Mouse (Mus musculus) MEL (cell line): ENCODE results near the gene Zfp644. TPM values are rescaled to one million over a fixed set of nuclear protein-coding genes. Genes with fewer than 3 reads are reported as not detected.

ENCODE experiments used
- DNase-seq: peaks from one replicate; pipeline ENCODE4 v3.0.0; 2011; ENCODE audit warnings: low read depth, low spot score
- H3K27ac ChIP-seq: 2 replicates; pipeline ENCODE4 v1.5.1; 2012; ENCODE audit warnings: low read depth, mild to moderate bottlenecking, control low read depth, low read length, moderate library complexity; ENCODE audit not compliant: control insufficient read depth
- H3K27me3 ChIP-seq, 2 experiments: fragments of 150-350 bp in 1 of 2; sonication (generic) in 1 of 2; 2 replicates each; pipeline ENCODE4 v1.6.1; 2012; ENCODE audit warnings: low read length in 2 of 2, mild to moderate bottlenecking in 2 of 2, improper control_type of control experiment in 1 of 2, moderate library complexity in 1 of 2; ENCODE audit not compliant: insufficient read depth in 2 of 2, control insufficient read depth in 1 of 2
- H3K36me3 ChIP-seq, 2 experiments: 2 replicates each; pipeline ENCODE4 v1.6.1; 2012 to 2014; ENCODE audit warnings: low read length in 2 of 2, improper control_type of control experiment in 1 of 2, inconsistent platforms in 1 of 2, mild to moderate bottlenecking in 1 of 2; ENCODE audit not compliant: insufficient read depth in 2 of 2, control insufficient read depth in 1 of 2
- H3K4me1 ChIP-seq, 2 experiments: fragments of 150-350 bp in 1 of 2; sonication (generic) in 1 of 2; 2 replicates each; pipeline ENCODE4 v1.6.1; 2012; ENCODE audit warnings: low read length in 2 of 2, improper control_type of control experiment in 1 of 2, mild to moderate bottlenecking in 1 of 2; ENCODE audit not compliant: insufficient read depth in 2 of 2, control insufficient read depth in 1 of 2
- H3K4me3 ChIP-seq, 2 experiments: fragments of 150-350 bp in 1 of 2; sonication (generic) in 1 of 2; 2 replicates each; pipeline ENCODE4 v1.5.1; 2012; ENCODE audit warnings: low read depth in 2 of 2, low read length in 2 of 2, mild to moderate bottlenecking in 2 of 2, moderate library complexity in 2 of 2, control low read depth in 1 of 2, improper control_type of control experiment in 1 of 2; ENCODE audit not compliant: control insufficient read depth in 1 of 2, insufficient read depth in 1 of 2
- H3K79me2 ChIP-seq: 2 replicates; pipeline ENCODE4 v1.6.1; 2012; ENCODE audit warnings: mild to moderate bottlenecking, low read length, moderate library complexity; ENCODE audit not compliant: control insufficient read depth, poor library complexity, insufficient read depth
- H3K9ac ChIP-seq: 2 replicates; pipeline ENCODE4 v1.6.1; 2012; ENCODE audit warnings: low read depth, mild to moderate bottlenecking, control low read depth, low read length, moderate library complexity; ENCODE audit not compliant: control insufficient read depth, poor library complexity, severe bottlenecking
- H3K9me3 ChIP-seq: fragments of 150-350 bp; sonication (generic); replicated peaks from 2 replicates; pipeline ENCODE4 v1.6.1; 2012; ENCODE audit warnings: mild to moderate bottlenecking, low read length, improper control_type of control experiment, moderate library complexity; ENCODE audit not compliant: insufficient read depth
- BHLHE40 ChIP-seq: IDR thresholded peaks from 2 replicates; pipeline ENCODE4 v1.6.1; 2012; ENCODE audit warnings: low read depth, mild to moderate bottlenecking, inconsistent platforms, low read length, improper control_type of control experiment, borderline replicate concordance
- CHD1 ChIP-seq: IDR thresholded peaks from 2 replicates; pipeline ENCODE4 v1.6.1; 2012; ENCODE audit warnings: low read depth, mild to moderate bottlenecking, inconsistent platforms, low read length, improper control_type of control experiment
- CTCF ChIP-seq, 3 experiments: IDR thresholded peaks in 2 of 3; conservative IDR thresholded peaks in 1 of 3; 2 replicates each; pipeline ENCODE4 v1.5.1; 2011 to 2012; ENCODE audit warnings: low read length in 3 of 3, low read depth in 2 of 3, mild to moderate bottlenecking in 2 of 3, improper control_type of control experiment in 1 of 3, inconsistent platforms in 1 of 3, mixed read lengths in 1 of 3, moderate library complexity in 1 of 3; ENCODE audit not compliant: control insufficient read depth in 1 of 3, insufficient read depth in 1 of 3, poor library complexity in 1 of 3, severe bottlenecking in 1 of 3
- E2F4 ChIP-seq: IDR thresholded peaks from 2 replicates; pipeline ENCODE4 v1.6.1; 2011; ENCODE audit warnings: low read depth, low read length, improper control_type of control experiment, borderline replicate concordance
- ELF1 ChIP-seq: IDR thresholded peaks from 2 replicates; pipeline ENCODE4 v1.6.1; 2014; ENCODE audit warnings: low read depth, mild to moderate bottlenecking, inconsistent platforms, low read length, improper control_type of control experiment, moderate library complexity
- EP300 ChIP-seq, 2 experiments: IDR thresholded peaks; 2 replicates each; pipeline ENCODE4 v1.6.1; 2011; ENCODE audit warnings: improper control_type of control experiment in 2 of 2, low read length in 2 of 2, low read depth in 1 of 2, mild to moderate bottlenecking in 1 of 2
- ETS1 ChIP-seq: IDR thresholded peaks from 2 replicates; pipeline ENCODE4 v1.6.1; 2012; ENCODE audit warnings: low read depth, mild to moderate bottlenecking, inconsistent platforms, low read length, improper control_type of control experiment, moderate library complexity
- HCFC1 ChIP-seq: IDR thresholded peaks from 2 replicates; pipeline ENCODE4 v1.6.1; 2012; ENCODE audit warnings: low read depth, mild to moderate bottlenecking, inconsistent platforms, low read length, improper control_type of control experiment, moderate library complexity
- JUND ChIP-seq: IDR thresholded peaks from 2 replicates; pipeline ENCODE4 v1.6.1; 2011; ENCODE audit warnings: low read depth, mild to moderate bottlenecking, improper control_type of control experiment, low read length
- KAT2A ChIP-seq: conservative IDR thresholded peaks from 2 replicates; pipeline ENCODE4 v1.6.1; 2012; ENCODE audit warnings: low read depth, low read length, improper control_type of control experiment, inconsistent platforms
- MAZ ChIP-seq: IDR thresholded peaks from 2 replicates; pipeline ENCODE4 v1.6.1; 2012; ENCODE audit warnings: low read depth, mild to moderate bottlenecking, inconsistent platforms, low read length, improper control_type of control experiment
- MYB ChIP-seq: IDR thresholded peaks from 2 replicates; pipeline ENCODE4 v1.6.1; 2011; ENCODE audit warnings: mild to moderate bottlenecking, low read depth, low read length, improper control_type of control experiment
- MYC ChIP-seq: IDR thresholded peaks from 2 replicates; pipeline ENCODE4 v1.6.1; 2011; ENCODE audit warnings: low read depth, mild to moderate bottlenecking, low read length, improper control_type of control experiment, moderate library complexity
- NELFE ChIP-seq: IDR thresholded peaks from 2 replicates; pipeline ENCODE4 v1.6.1; 2011; ENCODE audit warnings: low read depth, low read length, improper control_type of control experiment
- POLR2AphosphoS2 ChIP-seq: IDR thresholded peaks from 2 replicates; pipeline ENCODE4 v1.6.1; 2011; ENCODE audit warnings: low read length, improper control_type of control experiment
- POLR2AphosphoS5 ChIP-seq: IDR thresholded peaks from 2 replicates; pipeline ENCODE4 v1.6.1; 2012; ENCODE audit warnings: low read depth, borderline replicate concordance, mild to moderate bottlenecking, inconsistent platforms, low read length, moderate library complexity, mixed read lengths
- RAD21 ChIP-seq: IDR thresholded peaks from 2 replicates; pipeline ENCODE4 v1.6.1; 2011; ENCODE audit warnings: mild to moderate bottlenecking, low read depth, low read length, improper control_type of control experiment
- SIN3A ChIP-seq: IDR thresholded peaks from 2 replicates; pipeline ENCODE4 v1.6.1; 2012; ENCODE audit warnings: low read length, improper control_type of control experiment, inconsistent platforms
- SMC3 ChIP-seq: IDR thresholded peaks from 2 replicates; pipeline ENCODE4 v1.6.1; 2011; ENCODE audit warnings: low read depth, low read length, improper control_type of control experiment
- TAL1 ChIP-seq: IDR thresholded peaks from 2 replicates; pipeline ENCODE4 v1.6.1; 2012; ENCODE audit warnings: mild to moderate bottlenecking, inconsistent platforms, low read length, moderate library complexity, mixed read lengths
- TCF12 ChIP-seq: IDR thresholded peaks from 2 replicates; pipeline ENCODE4 v1.6.1; 2014; ENCODE audit warnings: low read depth, mild to moderate bottlenecking, inconsistent platforms, low read length, improper control_type of control experiment, moderate library complexity
- UBTF ChIP-seq: IDR thresholded peaks from 2 replicates; pipeline ENCODE4 v1.6.1; 2012; ENCODE audit warnings: low read depth, mild to moderate bottlenecking, inconsistent platforms, low read length, improper control_type of control experiment, moderate library complexity, borderline replicate concordance; ENCODE audit not compliant: insufficient read depth
- USF1 ChIP-seq: IDR thresholded peaks from 2 replicates; pipeline ENCODE4 v1.6.1; 2014; ENCODE audit warnings: low read depth, mild to moderate bottlenecking, inconsistent platforms, low read length, improper control_type of control experiment, moderate library complexity
- USF2 ChIP-seq, 2 experiments: IDR thresholded peaks; 2 replicates each; pipeline ENCODE4 v1.6.1; 2011 to 2012; ENCODE audit warnings: improper control_type of control experiment in 2 of 2, low read length in 2 of 2, borderline replicate concordance in 1 of 2, inconsistent platforms in 1 of 2, low read depth in 1 of 2, mild to moderate bottlenecking in 1 of 2; ENCODE audit not compliant: insufficient read depth in 1 of 2
- ZC3H11A ChIP-seq: IDR thresholded peaks from 2 replicates; pipeline ENCODE4 v1.6.1; 2012; ENCODE audit warnings: low read depth, mild to moderate bottlenecking, inconsistent platforms, low read length, improper control_type of control experiment
- ZKSCAN1 ChIP-seq: IDR thresholded peaks from 2 replicates; pipeline ENCODE4 v1.6.1; 2012; ENCODE audit warnings: low read depth, mild to moderate bottlenecking, inconsistent platforms, low read length, improper control_type of control experiment, moderate library complexity
- ZNF384 ChIP-seq: IDR thresholded peaks from 2 replicates; pipeline ENCODE4 v1.6.1; 2012; ENCODE audit warnings: low read depth, mild to moderate bottlenecking, inconsistent platforms, low read length, improper control_type of control experiment
- polyA plus RNA-seq, 2 experiments: library from polyadenylated mRNA; stranded (reverse) in 1 of 2; unstranded in 1 of 2; fragments of >175 nt in 1 of 2; fragments of >200 nt in 1 of 2; gene quantifications; 2 replicates each; pipeline versions ENCODE4 v1.2.1 to v1.2.4; 2012; ENCODE audit warnings: low replicate concordance in 2 of 2, low read depth in 1 of 2; ENCODE audit not compliant: insufficient read length in 2 of 2, insufficient read depth in 1 of 2, missing spikeins in 1 of 2
- total RNA-seq: library from RNA; depleted of rRNA; stranded (reverse); fragments of 300-350 nt; gene quantifications from 2 replicates; pipeline ENCODE4 v1.2.3, GENCODE M21; 2012

Zfp644 gene
- total and polyA plus RNA-seq, 3 experiments: 23.4 to 72.3 (median 34.4) TPM

- Histone ChIP-seq H3K4me1 (peaks cover 7 to 20% of the 10 kb centered on the region in 2 experiments; a peak in 3 of 4 replicates), H3K27me3 (no peaks in the 10 kb centered on the region), H3K79me2 (no peaks in the 10 kb centered on the region; the same call in 1 of the 2 replicates), H3K36me3 (peaks cover 5 to 25% of the 10 kb centered on the region in 2 experiments), H3K9ac (no peak overlapping the region), H3K9me3 (no peaks in the 10 kb centered on the region), H3K4me3 (no peak overlapping the region), H3K27ac (no peak overlapping the region)
- TF ChIP-seq E2F4 (no peak), ZKSCAN1 (no peak), TCF12 (no peak), NELFE (no peak), MYC (no peak), RAD21 (peak; percentile 45), ETS1 (no peak), POLR2AphosphoS2 (no peak), SMC3 (peak; percentile 30), HCFC1 (no peak), POLR2AphosphoS5 (no peak), ZC3H11A (peak; percentile 35), BHLHE40 (no peak), CTCF (IDR thresholded peaks at IDR 0.05 in 2 of 3, conservative IDR thresholded peaks at IDR 0.05 in 1 of 3; ENCODE audit: control insufficient read depth in 1 of 3, insufficient read depth in 1 of 3, low read depth in 2 of 3, low read length in 3 of 3, poor library complexity in 1 of 3, severe bottlenecking in 1 of 3) (peak in 1 of 3 experiments; percentile 39; a peak in 2 of 6 replicates), ELF1 (no peak), ZNF384 (no peak), EP300 (IDR thresholded peaks at IDR 0.05; ENCODE audit: low read depth in 1 of 2, low read length in 2 of 2) (no peak), CHD1 (no peak), UBTF (no peak), MYB (no peak)
- DNase-seq: no peak
Observed at GRCm38 (mm10) chr5:106649441-106649840, 47.6 kb downstream of the Zfp644 start.

- Histone ChIP-seq H3K36me3 (peaks cover 7 to 9% of the 10 kb centered on the region in 2 experiments), H3K9me3 (no peaks in the 10 kb centered on the region), H3K4me3 (no peak overlapping the region), H3K79me2 (peaks cover 6% of the 10 kb centered on the region), H3K27ac (no peak overlapping the region), H3K9ac (no peak overlapping the region), H3K4me1 (peaks cover 5 to 8% of the 10 kb centered on the region in 2 experiments)
- DNase-seq: no peak
- TF ChIP-seq HCFC1: no peak
- no peak for TF ChIP-seq MYB
- no peak for TF ChIP-seq ZKSCAN1
- TF ChIP-seq RAD21: no peak
- TF ChIP-seq TAL1: no peak
- no peak for TF ChIP-seq SIN3A
- no peak for TF ChIP-seq USF2 (IDR thresholded peaks at IDR 0.05; ENCODE audit: borderline replicate concordance in 1 of 2, insufficient read depth in 1 of 2, low read depth in 1 of 2, low read length in 2 of 2)
- TF ChIP-seq MAZ: no peak
- no peak for TF ChIP-seq EP300 (IDR thresholded peaks at IDR 0.05; ENCODE audit: low read depth in 1 of 2, low read length in 2 of 2)
- TF ChIP-seq ETS1: no peak
- TF ChIP-seq POLR2AphosphoS2: no peak
- no peak for TF ChIP-seq BHLHE40
- no peak for TF ChIP-seq CHD1
- TF ChIP-seq KAT2A: no peak
- no peak for TF ChIP-seq UBTF
- no peak for TF ChIP-seq NELFE
- TF ChIP-seq USF1: no peak
- TF ChIP-seq ELF1: no peak
- TF ChIP-seq JUND: no peak
- no peak for TF ChIP-seq ZC3H11A
- TF ChIP-seq, all 39 proteins: peak for 0
- no peaks in the 10 kb centered on the region for H3K27me3 ChIP-seq
Observed at GRCm38 (mm10) chr5:106643434-106643833, 53.7 kb downstream of the Zfp644 start.
